16 mouse cellular contexts compared by ENCODE assay signal in the genomic region with DNA sequence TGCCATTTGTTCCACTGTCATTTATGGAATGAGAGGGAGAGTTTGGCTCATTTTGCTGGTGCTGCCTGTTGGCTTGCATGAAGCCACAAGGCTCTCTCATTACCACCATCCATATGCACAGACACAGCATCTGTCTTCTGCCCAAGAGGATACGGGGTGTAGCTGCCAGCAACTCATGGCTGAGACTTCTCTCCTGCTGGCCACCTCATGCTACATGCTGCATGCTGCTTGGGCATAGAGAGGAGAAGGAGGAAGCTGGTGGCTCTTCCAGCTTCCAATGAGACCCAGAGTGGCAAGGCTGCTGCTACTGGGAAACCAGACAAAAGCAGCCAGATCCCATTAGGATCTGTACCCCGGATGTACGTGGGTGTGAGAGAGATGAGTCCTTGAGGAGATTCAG. TPM values are rescaled to one million over a fixed set of nuclear protein-coding genes. Genes with fewer than 3 reads are reported as not detected.
DNase-seq lines count a peak whose midpoint lies in the region; ATAC-seq and TF ChIP-seq lines count a peak whose summit lies in the region.
"Had no signal": no experiment of that assay in that cellular context is flagged by ENCODE, and none has a peak within 500 bp of the region (broad histone marks: within the 10 kb centered on the region; RNA-seq: fewer than 3 reads in every experiment).

No protein-coding gene starts in this region.

- no peaks in the 10 kb centered on the region for H3K9me3 ChIP-seq in hindbrain, postnatal 0 days (ENCODE audit: low read length)
- H3K9me3 ChIP-seq in hindbrain, embryonic 14.5 days (ENCODE audit: control insufficient read depth, low read length): no peaks in the 10 kb centered on the region
- H3K9me3 ChIP-seq in heart, embryonic 10.5 days: no peaks in the 10 kb centered on the region
- H3K9me3 ChIP-seq: heart, embryonic 12.5 days; hindbrain, embryonic 10.5 days; midbrain, embryonic 15.5 days had no signal

- peak; percentile 73 for ATAC-seq in hindbrain, postnatal 0 days
- no peak for ATAC-seq in hindbrain, embryonic 14.5 days (ENCODE audit: low FRiP score)
- no peak for ATAC-seq in granulocyte monocyte progenitor cell, adult 5-6 weeks (replicated peaks; ENCODE audit: poor library complexity, severe bottlenecking)
- ATAC-seq: intestine, postnatal 0 days; liver, postnatal 0 days; midbrain, embryonic 15.5 days had no signal

- DNase-seq in cerebellum, postnatal 25 days: peak; percentile 19 to 35
- no peak for DNase-seq in cerebellum, adult 11 months
- DNase-seq in hindbrain, postnatal 0 days (ENCODE audit: low spot score): peak; percentile 52
- no peak for DNase-seq in hindbrain, embryonic 14.5 days (ENCODE audit: low spot score)
- DNase-seq in layer of hippocampus, adult 2 months (ENCODE audit: low spot score in 2 of 2): peak; percentile 36 to 55
- DNase-seq in right cerebral cortex, postnatal 14 days: peak; percentile 5
- DNase-seq in heart, embryonic 10.5 days (ENCODE audit: low spot score): no peak
- DNase-seq: gastrocnemius, adult 2 months; kidney, postnatal 4 days; liver, postnatal 0 days had no signal

- 55% methylated on average over 3 of the region's 3 CpGs for WGBS in hindbrain, postnatal 0 days
- WGBS in hindbrain, embryonic 14.5 days: 76% methylated on average over 3 of the region's 3 CpGs
- WGBS in heart, embryonic 10.5 days: 73% methylated on average over 3 of the region's 3 CpGs

- H3K27me3 ChIP-seq in hindbrain, postnatal 0 days (ENCODE audit: insufficient read depth, low read length): no peaks in the 10 kb centered on the region
- H3K27me3 ChIP-seq in hindbrain, embryonic 14.5 days (ENCODE audit: control insufficient read depth, insufficient read depth, low read length): no peaks in the 10 kb centered on the region
- H3K27me3 ChIP-seq in heart, embryonic 10.5 days (ENCODE audit: insufficient read depth, poor library complexity, severe bottlenecking): peaks cover 25% of the 10 kb centered on the region
- H3K27me3 ChIP-seq: midbrain, embryonic 15.5 days had no signal

- H3K27ac ChIP-seq in hindbrain, postnatal 0 days: no peak overlapping the region
- H3K27ac ChIP-seq in hindbrain, embryonic 14.5 days: no peak overlapping the region
- no peak overlapping the region for H3K27ac ChIP-seq in layer of hippocampus, adult 2 months
- H3K27ac ChIP-seq in heart, embryonic 10.5 days: no peak overlapping the region
- H3K27ac ChIP-seq: gastrocnemius, adult 2 months; hindbrain, embryonic 10.5 days; midbrain, embryonic 15.5 days had no signal

- no peak for TF ChIP-seq CTCF in hindbrain, postnatal 0 days (IDR thresholded peaks at IDR 0.05; ENCODE audit: low read depth)
- no peak for TF ChIP-seq CTCF in layer of hippocampus, adult 2 months (conservative IDR thresholded peaks at IDR 0.05)

- no peak overlapping the region for H3K4me2 ChIP-seq in hindbrain, postnatal 0 days (ENCODE audit: low read depth, low read length)
- H3K4me2 ChIP-seq in hindbrain, embryonic 14.5 days (replicated peaks): no peak overlapping the region
- H3K4me2 ChIP-seq: heart, embryonic 12.5 days; midbrain, embryonic 15.5 days had no signal

- H3K9ac ChIP-seq in hindbrain, postnatal 0 days (replicated peaks; ENCODE audit: low read length): no peak overlapping the region
- no peak overlapping the region for H3K9ac ChIP-seq in hindbrain, embryonic 14.5 days
- H3K9ac ChIP-seq: heart, embryonic 12.5 days; liver, postnatal 0 days; midbrain, embryonic 15.5 days had no signal

- H3K4me1 ChIP-seq in hindbrain, postnatal 0 days (ENCODE audit: insufficient read depth, low read length): no peaks in the 10 kb centered on the region
- H3K4me1 ChIP-seq in hindbrain, embryonic 14.5 days (replicated peaks; ENCODE audit: control insufficient read depth, insufficient read depth, low read length): no peaks in the 10 kb centered on the region
- no peaks in the 10 kb centered on the region for H3K4me1 ChIP-seq in heart, embryonic 10.5 days
- H3K4me1 ChIP-seq: heart, embryonic 12.5 days had no signal

- H3K36me3 ChIP-seq in hindbrain, postnatal 0 days (ENCODE audit: insufficient read depth, low read length): no peaks in the 10 kb centered on the region
- no peaks in the 10 kb centered on the region for H3K36me3 ChIP-seq in hindbrain, embryonic 14.5 days (replicated peaks; ENCODE audit: control insufficient read depth, insufficient read depth)
- no peaks in the 10 kb centered on the region for H3K36me3 ChIP-seq in heart, embryonic 10.5 days
- H3K36me3 ChIP-seq: heart, embryonic 12.5 days; hindbrain, embryonic 10.5 days; midbrain, embryonic 15.5 days had no signal

- no peak overlapping the region for H3K4me3 ChIP-seq in hindbrain, postnatal 0 days (ENCODE audit: low read length)
- no peak overlapping the region for H3K4me3 ChIP-seq in hindbrain, embryonic 14.5 days (replicated peaks; ENCODE audit: low read length)
- no peak overlapping the region for H3K4me3 ChIP-seq in layer of hippocampus, adult 2 months
- no peak overlapping the region for H3K4me3 ChIP-seq in heart, embryonic 10.5 days
- H3K4me3 ChIP-seq: gastrocnemius, adult 2 months; heart, embryonic 12.5 days; hindbrain, embryonic 10.5 days; midbrain, embryonic 15.5 days had no signal

RNA-seq across cellular contexts. Expression of gene Lmx1a, which starts 47.8 kb away (rescaled TPM):
- 7.8 and 12.5 TPM in 2 replicates for total RNA-seq in hindbrain, postnatal 0 days (2014; rRNA removed)
- polyA plus RNA-seq in hindbrain, postnatal 0 days (2015; fragmentation: Nextera tagmentation; extraction: Ambion mirVana): 4.9 and 5.7 TPM in 2 replicates
- polyA plus RNA-seq in hindbrain, embryonic 14.5 days (2014; fragmentation: Nextera tagmentation; extraction: Ambion mirVana): 3.3 and 4.7 TPM in 2 replicates
- total RNA-seq in layer of hippocampus, adult 2 months (2021): under 1 TPM; 0.10 to 0.33 TPM
- 2.2 and 4.0 TPM in 2 replicates for polyA plus RNA-seq in heart, embryonic 10.5 days (2016; fragmentation: Nextera tagmentation; extraction: Ambion mirVana)
- not detected in 2 replicates for total RNA-seq in granulocyte monocyte progenitor cell, adult 5-6 weeks (2014; fragmentation: Nextera tagmentation)
- not detected in 2 replicates for total RNA-seq in granulocyte monocyte progenitor cell, adult 5-6 weeks (2017)
- total RNA-seq: adrenal gland, adult 18-20 months had no signal
- polyA plus RNA-seq: liver, postnatal 0 days had no signal

Comparison
In these comparisons a context has a peak if more than half of its experiments do, and no peak if none do; other contexts are left out.
1. DNase-seq: peak in cerebellum, postnatal 25 days (2 of 2), hindbrain, postnatal 0 days (single experiment), layer of hippocampus, adult 2 months (2 of 2) and right cerebral cortex, postnatal 14 days (single experiment); none in cerebellum, adult 11 months (single experiment), hindbrain, embryonic 14.5 days (single experiment) and heart, embryonic 10.5 days (single experiment).